Mouse (Mus musculus) limb, embryonic 15.5 days (tissue): ENCODE measurements around the gene Mtfr2. TPM values are rescaled to one million over a fixed set of nuclear protein-coding genes. Genes with fewer than 3 reads are reported as not detected.

ENCODE experiments used
- ATAC-seq: fragments of 200-750 bp; cut with Nextera tagmentation; 2 replicates; pipeline ENCODE4 v1.8.0; 2017; ENCODE audit warnings: low read depth, moderate TSS enrichment; ENCODE audit not compliant: insufficient number of reproducible peaks, low FRiP score, low TSS enrichment
- H3K27ac ChIP-seq: fragments of 300-500 bp; sonication (generic); 2 replicates; pipeline ENCODE4 v1.5.1; 2015; ENCODE audit warnings: moderate library complexity, mild to moderate bottlenecking, inconsistent platforms
- H3K27me3 ChIP-seq: fragments of 300-500 bp; sonication (generic); 2 replicates; pipeline ENCODE4 v1.6.1; 2015; ENCODE audit warnings: inconsistent platforms
- H3K36me3 ChIP-seq: fragments of 300-500 bp; sonication (generic); 2 replicates; pipeline ENCODE4 v1.6.1; 2015; ENCODE audit warnings: inconsistent platforms
- H3K4me1 ChIP-seq: fragments of 300-500 bp; sonication (generic); 2 replicates; pipeline ENCODE4 v1.6.1; 2015; ENCODE audit warnings: inconsistent platforms
- H3K4me2 ChIP-seq: fragments of 300-500 bp; sonication (generic); 2 replicates; pipeline ENCODE4 v1.6.1; 2015; ENCODE audit warnings: mild to moderate bottlenecking, inconsistent platforms
- H3K4me3 ChIP-seq: fragments of 300-500 bp; sonication (generic); 2 replicates; pipeline ENCODE4 v1.5.1; 2015; ENCODE audit warnings: mild to moderate bottlenecking, inconsistent platforms
- H3K9ac ChIP-seq: fragments of 300-500 bp; sonication (generic); 2 replicates; pipeline ENCODE4 v1.6.1; 2015; ENCODE audit warnings: inconsistent platforms
- H3K9me3 ChIP-seq: fragments of 300-500 bp; sonication (generic); 2 replicates; pipeline ENCODE4 v1.6.1; 2016; ENCODE audit warnings: inconsistent platforms
- WGBS: fragments of 180-500 bp; shearing (Covaris S2); methylation state at CpG from one replicate; pipeline ENCODE4 v1.1.7; 2015; 5-methylcytosine and 5-hydroxymethylcytosine counted together
- polyA plus RNA-seq: library from polyadenylated mRNA; unstranded; fragments of >200 nt; fragmentation: Nextera tagmentation; extraction: Ambion mirVana; gene quantifications from 2 replicates; pipeline ENCODE4 v1.2.1, GENCODE M21; 2015

Gene Mtfr2
- 1.1 and 1.4 TPM in 2 replicates for polyA plus RNA-seq

DNA sequence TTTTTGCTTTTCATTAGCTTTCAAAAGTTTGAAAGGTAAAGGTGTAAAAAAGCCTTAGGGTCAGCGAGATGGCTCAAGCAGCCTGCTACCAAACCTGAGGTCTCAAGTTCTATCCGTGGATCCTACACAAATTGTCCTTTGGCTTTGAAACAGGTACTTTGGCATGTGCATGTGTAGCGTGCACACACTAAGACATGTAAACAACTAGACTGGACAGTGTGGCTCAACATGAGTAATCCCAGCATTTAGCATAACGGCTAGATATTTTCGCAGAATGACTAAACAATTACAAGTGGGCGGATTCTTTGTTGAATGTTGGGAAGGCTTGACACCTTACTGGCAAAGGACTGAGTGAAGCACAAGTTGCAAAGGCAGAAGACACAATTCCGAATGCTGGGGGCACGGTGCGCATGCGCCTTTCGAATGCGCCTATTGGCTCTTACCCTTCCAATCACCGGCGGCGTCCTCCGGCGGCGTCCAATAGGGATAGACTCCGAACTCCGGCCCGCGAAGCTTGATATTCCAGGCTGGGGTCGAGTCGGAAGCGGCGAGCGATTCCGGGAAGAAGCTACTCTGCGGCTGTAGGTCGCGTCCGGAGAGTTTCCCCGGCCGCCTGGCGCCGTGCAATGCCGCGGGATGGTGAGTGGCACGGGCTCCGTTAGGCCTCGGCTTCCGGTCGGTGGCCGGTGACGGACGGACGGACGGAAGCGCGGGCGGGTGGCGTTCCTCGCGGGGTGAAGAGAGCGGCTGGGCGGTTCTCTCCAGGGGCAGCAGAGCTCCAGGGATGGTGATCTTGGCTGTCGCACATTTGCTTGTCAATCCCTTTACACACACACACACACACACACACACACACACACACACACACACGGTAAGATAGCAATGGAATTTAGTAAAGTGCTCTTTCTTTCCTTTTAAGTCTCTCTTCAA lies at the start of gene Mtfr2:
Gene Mtfr2 (plus strand): TSS at position 486 of the 930 bp plus-strand sequence.
- H3K4me2 ChIP-seq: peak within 1 kb of the TSS; percentile 94
- peaks cover 11% of the 10 kb centered on the region for H3K4me1 ChIP-seq
- peak within 1 kb of the TSS; percentile 62 for H3K9ac ChIP-seq
- no peaks in the 10 kb centered on the region for H3K27me3 ChIP-seq
- ATAC-seq: peak; percentile 90
- 1% methylated on average over 58 of the region's 58 CpGs for WGBS
- H3K36me3 ChIP-seq: peaks cover 27% of the 10 kb centered on the region
- no peak within 1 kb of the TSS for H3K27ac ChIP-seq
- H3K4me3 ChIP-seq: peak within 1 kb of the TSS; percentile 73
- H3K9me3 ChIP-seq: no peaks in the 10 kb centered on the region

DNA sequence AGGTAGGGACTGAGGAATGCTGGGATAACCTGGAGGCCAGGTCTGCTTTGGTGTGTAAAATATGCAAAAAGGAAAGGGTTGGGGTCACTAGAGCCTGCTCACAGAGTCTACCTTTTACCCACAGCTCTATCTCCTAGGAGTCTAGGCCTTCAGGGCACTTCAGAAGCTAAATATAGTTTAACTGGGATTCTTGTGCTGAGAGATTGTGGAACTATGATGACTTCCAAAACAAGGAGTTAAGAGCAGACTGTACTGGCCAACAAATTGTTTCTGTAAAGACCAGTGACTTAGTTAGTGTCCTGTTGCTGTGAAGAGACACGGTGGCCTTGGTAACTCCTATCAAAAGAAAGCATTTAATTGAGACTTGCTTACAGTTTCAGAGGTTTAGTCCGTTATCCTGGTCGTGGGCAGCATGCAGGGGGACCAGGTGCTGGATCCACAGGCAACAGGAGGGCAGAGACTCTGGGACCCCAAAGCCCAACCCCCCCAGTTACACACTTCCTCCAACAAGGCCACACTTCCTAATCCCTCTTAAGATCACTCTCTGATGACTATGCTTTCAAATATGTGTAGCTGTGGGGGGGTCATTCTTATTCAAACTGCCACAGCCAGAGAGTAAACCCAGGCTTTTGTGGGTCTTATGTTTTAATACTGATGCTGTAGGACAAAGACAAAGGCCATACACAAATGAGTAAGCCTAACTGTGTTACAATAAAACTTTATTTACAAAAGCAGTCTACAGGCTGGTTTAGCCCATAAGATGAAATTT lies 49.2 kb upstream of the Mtfr2 start:
- 56% methylated on average over 3 of the region's 3 CpGs for WGBS
- no peaks in the 10 kb centered on the region for H3K4me1 ChIP-seq
- H3K27ac ChIP-seq: no peak overlapping the region
- no peaks in the 10 kb centered on the region for H3K36me3 ChIP-seq
- no peak overlapping the region for H3K4me2 ChIP-seq
- no peaks in the 10 kb centered on the region for H3K27me3 ChIP-seq
- H3K9ac ChIP-seq: no peak overlapping the region
- H3K9me3 ChIP-seq: no peaks in the 10 kb centered on the region
- ATAC-seq: no peak
- H3K4me3 ChIP-seq: no peak overlapping the region

DNA sequence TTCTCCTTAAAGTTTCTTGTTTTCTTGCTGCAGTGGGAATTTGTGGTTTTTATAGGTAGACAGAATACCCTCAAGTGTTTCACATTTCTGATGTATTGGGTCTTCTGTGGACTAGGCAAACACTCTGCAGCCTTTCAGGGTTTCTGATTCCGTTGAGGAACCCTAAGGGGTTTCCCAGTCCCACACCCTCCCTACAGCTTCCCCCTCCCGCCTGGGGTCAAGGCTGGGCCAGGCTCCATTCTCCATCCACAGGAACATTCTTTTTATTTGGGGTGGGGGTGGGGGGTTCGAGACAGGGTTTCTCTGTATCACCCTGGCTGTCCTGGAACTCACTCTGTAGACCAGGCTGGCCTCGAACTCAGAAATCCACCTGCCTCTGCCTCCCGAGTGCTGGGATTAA lies 48.5 kb upstream of the Mtfr2 start:
- Histone ChIP-seq H3K27me3 (no peaks in the 10 kb centered on the region), H3K4me2 (no peak overlapping the region), H3K4me3 (no peak overlapping the region), H3K9me3 (no peaks in the 10 kb centered on the region), H3K36me3 (no peaks in the 10 kb centered on the region), H3K27ac (no peak overlapping the region), H3K9ac (no peak overlapping the region), H3K4me1 (no peaks in the 10 kb centered on the region)
- no peak for ATAC-seq
- 78% methylated on average over 5 of the region's 5 CpGs for WGBS

DNA sequence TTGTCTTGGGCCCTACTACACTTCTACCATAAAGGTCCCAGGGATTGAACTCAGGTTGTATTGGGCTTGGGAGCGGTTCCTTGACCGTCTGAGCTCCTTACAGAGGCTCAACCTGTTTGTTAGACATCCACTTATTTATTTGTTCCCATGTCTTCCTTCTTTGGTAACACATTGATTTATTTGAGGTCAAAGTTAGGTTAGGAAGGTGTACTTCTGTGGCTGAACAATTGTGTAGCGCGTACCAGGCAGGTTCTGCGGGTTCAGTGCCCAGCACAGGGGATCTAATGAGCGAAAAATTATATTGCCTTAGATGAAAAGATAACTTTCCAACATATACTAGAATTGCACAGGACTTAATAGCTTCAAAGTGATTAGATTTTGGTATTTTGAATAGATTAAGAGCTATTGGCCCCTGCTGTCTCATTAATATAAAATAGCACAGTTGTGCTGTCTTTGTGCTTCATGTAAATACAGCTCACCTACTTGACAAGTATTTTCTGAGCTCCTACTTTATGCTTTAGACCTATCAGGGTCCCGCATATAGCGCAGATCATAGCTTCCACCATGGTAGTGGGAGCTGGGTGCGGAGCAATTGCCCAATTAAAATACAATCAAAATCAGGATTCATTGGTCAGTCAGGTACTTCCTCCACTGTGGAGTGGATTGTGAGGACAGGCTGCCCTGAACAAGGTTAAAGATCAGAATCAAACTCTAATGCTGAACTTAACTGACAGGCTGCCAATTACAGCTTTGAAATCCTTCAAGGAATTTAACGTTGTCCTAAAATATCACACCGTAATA lies 36.4 kb upstream of the Mtfr2 start:
- peak overlapping the region; percentile 78 for H3K9ac ChIP-seq
- ATAC-seq: no peak
- H3K4me2 ChIP-seq: peak overlapping the region; percentile 56
- H3K36me3 ChIP-seq: no peaks in the 10 kb centered on the region
- no peaks in the 10 kb centered on the region for H3K9me3 ChIP-seq
- peak overlapping the region; percentile 100 for H3K27ac ChIP-seq
- WGBS: 49% methylated on average over 11 of the region's 11 CpGs
- peaks cover 15% of the 10 kb centered on the region for H3K4me1 ChIP-seq
- peak overlapping the region; percentile 70 for H3K4me3 ChIP-seq
- H3K27me3 ChIP-seq: no peaks in the 10 kb centered on the region

DNA sequence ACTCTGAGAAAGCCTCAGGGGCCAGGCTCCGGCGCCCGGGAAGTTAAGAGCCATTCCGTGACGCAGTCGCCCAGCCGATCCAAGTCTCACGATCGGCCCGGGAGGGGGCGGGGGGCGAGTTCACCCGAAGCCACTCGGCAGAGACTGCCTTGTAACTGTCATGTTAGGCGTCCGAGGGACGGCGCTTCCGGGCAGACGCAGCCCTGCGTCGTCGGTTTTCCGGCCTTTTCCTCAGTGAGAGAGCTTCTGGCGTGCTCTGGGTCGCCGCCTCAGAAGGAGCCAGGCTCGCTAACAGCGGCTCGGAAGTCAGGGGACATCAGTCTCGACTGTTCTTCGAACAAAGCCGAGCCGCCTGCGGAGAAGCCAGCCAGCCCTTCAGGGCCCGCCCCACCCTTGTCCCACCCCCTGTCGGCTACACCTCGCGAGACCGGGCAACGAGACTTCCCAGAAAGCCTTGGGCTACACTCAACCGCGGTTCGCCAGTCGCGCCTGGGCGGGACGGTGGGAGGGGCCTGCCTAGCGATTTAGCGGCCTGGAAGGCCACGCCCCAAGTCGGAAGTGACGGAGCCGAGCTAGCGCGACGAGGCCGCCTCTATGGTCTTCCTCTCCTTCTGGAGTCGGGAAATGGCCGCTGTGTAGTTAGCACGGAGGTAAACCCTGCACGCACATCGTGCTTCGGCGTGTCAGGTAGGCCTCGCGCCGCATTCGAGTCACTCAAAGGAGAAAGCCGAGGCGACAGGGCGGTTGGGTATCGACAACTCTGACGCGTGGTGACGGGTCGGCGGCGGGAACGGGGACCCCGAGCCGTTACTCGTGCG lies 35.4 kb upstream of the Mtfr2 start, which contains the start of gene Bclaf1:
Gene Bclaf1 (plus strand): TSS at position 552 of the 818 bp plus-strand sequence.
- H3K27ac ChIP-seq: peak within 1 kb of the TSS; percentile 100
- H3K9me3 ChIP-seq: no peaks in the 10 kb centered on the region
- H3K4me2 ChIP-seq: peak within 1 kb of the TSS; percentile 57
- ATAC-seq: peak; percentile 99
- peak within 1 kb of the TSS; percentile 70 for H3K4me3 ChIP-seq
- H3K9ac ChIP-seq: peak within 1 kb of the TSS; percentile 95
- H3K36me3 ChIP-seq: no peaks in the 10 kb centered on the region
- no peaks in the 10 kb centered on the region for H3K27me3 ChIP-seq
- under 1% methylated on average over 84 of the region's 84 CpGs for WGBS
- peaks cover 15% of the 10 kb centered on the region for H3K4me1 ChIP-seq

DNA sequence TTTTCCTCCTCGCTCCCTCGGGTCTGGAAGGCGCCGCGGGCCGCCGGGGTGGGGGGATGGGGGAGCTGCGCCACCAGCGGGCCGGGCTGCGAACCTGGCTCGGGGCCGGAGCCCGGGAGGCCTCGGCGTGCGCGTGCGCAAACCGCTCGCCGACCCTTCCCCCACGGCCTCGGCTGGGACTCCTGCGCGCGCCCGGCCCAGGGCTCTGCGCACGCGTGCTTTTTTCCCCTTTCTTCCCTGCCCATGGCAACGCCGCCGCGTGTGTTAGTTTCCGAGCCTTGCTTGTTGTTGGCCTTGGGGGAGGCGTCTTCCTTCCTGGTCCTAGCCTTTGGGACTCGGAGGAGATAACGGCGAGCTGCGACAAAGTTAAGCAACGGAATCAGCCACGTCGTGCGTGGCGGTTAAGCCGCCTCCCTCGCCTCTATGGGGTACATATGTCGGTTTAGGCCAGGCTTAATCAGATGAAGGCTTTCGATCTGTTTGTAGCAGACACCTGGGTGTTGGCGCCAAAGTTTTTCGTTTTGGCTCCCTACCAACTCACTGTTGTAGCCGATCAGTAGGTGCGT lies 34.8 kb upstream of the Mtfr2 start:
- no peaks in the 10 kb centered on the region for H3K27me3 ChIP-seq
- H3K9ac ChIP-seq: peak overlapping the region; percentile 95
- H3K27ac ChIP-seq: peak overlapping the region; percentile 100
- H3K36me3 ChIP-seq: no peaks in the 10 kb centered on the region
- WGBS: under 1% methylated on average over 54 of the region's 54 CpGs
- H3K4me1 ChIP-seq: peaks cover 15% of the 10 kb centered on the region
- ATAC-seq: peak; percentile 56
- H3K4me3 ChIP-seq: peak overlapping the region; percentile 70
- peak overlapping the region; percentile 57 for H3K4me2 ChIP-seq
- no peaks in the 10 kb centered on the region for H3K9me3 ChIP-seq

DNA sequence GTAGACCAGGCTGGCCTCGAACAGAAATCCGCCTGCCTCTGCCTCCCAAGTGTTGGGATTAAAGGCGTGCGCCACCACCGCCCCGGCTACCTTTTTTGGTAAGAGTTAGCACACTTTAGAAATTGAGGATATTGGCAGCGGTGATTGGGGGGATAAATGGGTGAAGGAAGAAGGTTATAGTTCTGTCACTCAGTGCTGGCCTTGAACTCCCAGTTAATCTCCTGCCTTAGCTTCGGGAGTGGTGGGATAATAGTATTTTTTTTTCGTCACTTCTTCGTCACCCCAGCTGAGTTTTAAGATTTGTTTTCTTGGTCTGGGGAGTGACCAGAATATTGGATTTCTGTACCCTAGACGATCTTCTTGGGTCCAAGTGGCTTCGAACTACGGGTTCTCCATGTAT lies 34.1 kb upstream of the Mtfr2 start:
- Histone ChIP-seq H3K9ac (no peak overlapping the region; the same call in 1 of the 2 replicates), H3K9me3 (no peaks in the 10 kb centered on the region), H3K4me3 (peak overlapping the region; percentile 70), H3K27ac (0 out of 2 replicates have a peak overlapping the region, but pooled peaks have one; percentile 100), H3K27me3 (no peaks in the 10 kb centered on the region), H3K4me1 (peaks cover 15% of the 10 kb centered on the region), H3K36me3 (peaks cover 2% of the 10 kb centered on the region; the same call in 1 of the 2 replicates), H3K4me2 (peak overlapping the region; percentile 57)
- 47% methylated on average over 13 of the region's 13 CpGs for WGBS
- ATAC-seq: no peak

DNA sequence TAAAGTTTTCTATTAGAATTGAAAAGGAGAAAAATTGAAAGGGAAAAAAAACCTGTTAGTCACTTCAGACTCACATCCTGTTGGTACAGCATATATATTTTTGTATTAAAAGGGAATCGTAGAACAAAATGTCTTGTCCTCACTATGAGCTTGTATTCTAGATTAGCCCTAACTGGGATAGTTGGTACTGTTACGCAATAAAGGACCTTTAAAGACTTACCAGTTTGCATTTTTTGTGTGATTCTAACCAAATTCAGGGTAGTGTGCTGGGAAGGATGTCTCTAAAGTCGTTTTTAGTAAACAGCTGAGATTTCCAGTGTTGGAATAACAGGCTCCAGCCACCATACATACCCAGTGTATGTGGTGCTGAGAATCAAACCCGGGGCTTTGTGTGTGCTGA lies 33.6 kb upstream of the Mtfr2 start:
- no peak overlapping the region for H3K27ac ChIP-seq
- no peak for ATAC-seq
- no peak overlapping the region; the same call in 1 of the 2 replicates for H3K4me3 ChIP-seq
- H3K9ac ChIP-seq: no peak overlapping the region
- H3K9me3 ChIP-seq: no peaks in the 10 kb centered on the region
- 85% methylated on average over 4 of the region's 4 CpGs for WGBS
- no peak overlapping the region for H3K4me2 ChIP-seq
- peaks cover 5% of the 10 kb centered on the region for H3K36me3 ChIP-seq
- H3K4me1 ChIP-seq: peaks cover 15% of the 10 kb centered on the region
- H3K27me3 ChIP-seq: no peaks in the 10 kb centered on the region

DNA sequence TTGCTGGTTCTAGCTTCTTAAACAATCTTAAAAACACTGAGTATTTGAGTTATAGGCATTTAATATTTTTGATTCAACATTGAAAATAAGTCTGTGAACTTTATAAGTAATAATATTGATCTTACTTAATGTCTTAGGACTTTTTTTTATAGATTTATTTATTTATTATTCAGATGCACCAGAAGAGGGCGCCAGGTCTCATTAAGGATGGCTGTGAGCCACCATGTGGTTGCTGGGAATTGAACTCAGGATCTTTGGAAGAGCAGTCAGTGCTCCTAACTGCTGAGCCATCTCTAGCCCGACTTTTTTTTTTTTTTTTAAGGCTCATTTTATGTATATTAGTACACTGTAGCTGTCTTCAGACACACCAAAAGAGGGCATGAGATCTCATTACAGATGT lies 32.8 kb upstream of the Mtfr2 start:
- H3K9ac ChIP-seq: no peak overlapping the region
- H3K4me3 ChIP-seq: no peak overlapping the region
- no peak for ATAC-seq
- no peak overlapping the region for H3K4me2 ChIP-seq
- peaks cover 11% of the 10 kb centered on the region for H3K36me3 ChIP-seq
- H3K4me1 ChIP-seq: peaks cover 15% of the 10 kb centered on the region
- H3K27ac ChIP-seq: no peak overlapping the region
- H3K27me3 ChIP-seq: no peaks in the 10 kb centered on the region
- WGBS: 67% methylated on average over 2 of the region's 2 CpGs
- no peaks in the 10 kb centered on the region for H3K9me3 ChIP-seq

DNA sequence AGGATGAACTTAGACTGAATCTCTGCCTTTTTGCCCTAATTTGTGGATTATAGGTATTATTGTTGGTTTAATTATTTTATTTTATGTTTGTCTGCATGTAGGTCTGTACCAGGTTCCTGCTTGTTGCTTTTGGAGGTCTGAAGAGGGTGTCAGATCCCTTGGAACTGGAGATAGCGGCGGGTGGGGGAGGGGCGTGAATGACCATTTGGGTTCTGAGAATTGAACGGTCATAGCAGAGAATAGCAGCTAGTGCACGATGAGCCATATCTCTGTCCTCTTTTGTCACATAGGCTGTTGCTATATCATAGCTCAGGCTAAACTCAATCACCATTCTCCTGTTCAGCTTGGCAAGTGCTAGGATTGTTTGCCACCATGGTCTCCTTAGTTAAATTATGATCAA lies 30.1 kb upstream of the Mtfr2 start:
- no peak overlapping the region for H3K4me2 ChIP-seq
- 86% methylated on average over 5 of the region's 5 CpGs for WGBS

More for the DNA sequence above, 30.1 kb upstream of the Mtfr2 start:
- Histone ChIP-seq H3K27me3 (no peaks in the 10 kb centered on the region), H3K9ac (no peak overlapping the region), H3K4me3 (no peak overlapping the region), H3K36me3 (peaks cover 18% of the 10 kb centered on the region), H3K4me1 (peaks cover 8% of the 10 kb centered on the region), H3K27ac (no peak overlapping the region), H3K9me3 (no peaks in the 10 kb centered on the region)
- ATAC-seq: no peak
